Mouse (Mus musculus): ENCODE measurements at regions not wholly inside any gene's neighbourhood (a gene's known extent, or its start where the extent isn't known, plus 50 kb on each side); places are given as distances from the start of the nearest gene placed in this dataset.

GRCm38 (mm10) chr7:84800966-84801365, 52.4 kb upstream of the Olfr291 start:
- no peak for DNase-seq (ENCODE audit: low spot score in 2 of 2)

GRCm38 (mm10) chr7:84794655-84795054, 58.7 kb upstream of the Olfr291 start:
- no peak for DNase-seq (ENCODE audit: low spot score in 2 of 2)

GRCm38 (mm10) chr7:84779276-84779825, 74.0 kb upstream of the Olfr291 start:
- peak; percentile 82 to 87 for DNase-seq (ENCODE audit: low spot score in 2 of 2)

GRCm38 (mm10) chr7:84777696-84778095, 75.7 kb upstream of the Olfr291 start:
- no peak for DNase-seq (ENCODE audit: low spot score in 2 of 2)

- no peak for DNase-seq (ENCODE audit: low spot score in 2 of 2)
Observed at GRCm38 (mm10) chr7:84756261-84756660, 66.5 kb upstream of the Zfand6 start.

GRCm38 (mm10) chr7:84753361-84753760, 63.6 kb upstream of the Zfand6 start:
- DNase-seq (ENCODE audit: low spot score in 2 of 2) = no peak

- peak; percentile 27 to 45 for DNase-seq (ENCODE audit: low spot score in 2 of 2)
Observed at GRCm38 (mm10) chr7:84749434-84750301, 59.9 kb upstream of the Zfand6 start.

- no peak for DNase-seq (ENCODE audit: low spot score in 2 of 2)
Observed at GRCm38 (mm10) chr7:84747847-84748246, 58.1 kb upstream of the Zfand6 start.

- DNase-seq (ENCODE audit: low spot score in 2 of 2) = no peak
Observed at GRCm38 (mm10) chr7:84744321-84745070, 54.7 kb upstream of the Zfand6 start.

GRCm38 (mm10) chr7:84739965-84740390, 50.2 kb upstream of the Zfand6 start:
- no peak for DNase-seq (ENCODE audit: low spot score in 2 of 2)
